Mouse (Mus musculus): ENCODE measurements at regions not wholly inside any gene's neighbourhood (a gene's known extent, or its start where the extent isn't known, plus 50 kb on each side); places are given as distances from the start of the nearest gene placed in this dataset.

DNA sequence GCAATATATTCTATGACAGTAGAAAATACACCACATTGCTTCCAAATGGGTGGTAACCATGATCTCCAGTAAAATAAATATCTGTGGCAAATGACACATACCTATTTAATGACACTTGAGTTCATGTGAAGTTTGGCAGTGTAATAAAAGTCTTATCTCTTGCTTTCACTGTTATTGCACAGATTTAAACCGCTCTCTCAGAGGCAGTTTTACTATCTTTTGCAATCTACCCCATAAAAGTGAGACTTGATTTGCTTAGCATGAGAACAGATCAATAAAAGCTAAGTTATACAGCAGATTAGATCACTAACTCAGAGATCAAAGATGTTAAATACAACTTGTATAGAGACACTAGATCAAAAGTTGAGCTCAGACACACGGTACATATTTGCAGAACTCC is 510.2 kb downstream of the Isl1 start:
- TF ChIP-seq POLR2A (IDR thresholded peaks at IDR 0.05; ENCODE audit: borderline replicate concordance, extremely low read depth, low read depth, low read length) (no peak), CTCF (IDR thresholded peaks at IDR 0.05; ENCODE audit: insufficient read depth, low read length) (no peak)

All from lung, adult 2 months (tissue).